Mouse (Mus musculus): Measurements from ENCODE around the gene Dact3.

Dact3 gene

GRCm38 (mm10) chr7:16916342-16917265 is 41.5 kb downstream of the Dact3 start:
- DNase-seq (ENCODE audit: low spot score in 2 of 2) = no peak

GRCm38 (mm10) chr7:16917447-16917846 is 42.3 kb downstream of the Dact3 start:
- no peak for DNase-seq (ENCODE audit: low spot score in 2 of 2)

- no peak for DNase-seq (ENCODE audit: low spot score in 2 of 2)
Observed at GRCm38 (mm10) chr7:16918014-16918413, 42.9 kb downstream of the Dact3 start.

GRCm38 (mm10) chr7:16918670-16919069 is 43.6 kb downstream of the Dact3 start:
- DNase-seq (ENCODE audit: low spot score in 2 of 2) = no peak

GRCm38 (mm10) chr7:16919395-16920149 is 44.5 kb downstream of the Dact3 start:
- DNase-seq (ENCODE audit: low spot score in 2 of 2) = no peak

GRCm38 (mm10) chr7:16920150-16920579 is 45.0 kb downstream of the Dact3 start:
- DNase-seq (ENCODE audit: low spot score in 2 of 2) = no peak

- no peak for DNase-seq (ENCODE audit: low spot score in 2 of 2)
Observed at GRCm38 (mm10) chr7:16920818-16921791, 46.0 kb downstream of the Dact3 start.

GRCm38 (mm10) chr7:16921881-16922335 is 46.8 kb downstream of the Dact3 start:
- no peak for DNase-seq (ENCODE audit: low spot score in 2 of 2)

GRCm38 (mm10) chr7:16922360-16922973 is 47.4 kb downstream of the Dact3 start:
- DNase-seq (ENCODE audit: low spot score in 2 of 2) = no peak

GRCm38 (mm10) chr7:16923283-16924036 is 48.3 kb downstream of the Dact3 start:
- no peak for DNase-seq (ENCODE audit: low spot score in 2 of 2)

- DNase-seq (ENCODE audit: low spot score in 2 of 2) = peak; percentile 99
Observed at GRCm38 (mm10) chr7:16924037-16924834, 49.1 kb downstream of the Dact3 start, which contains the start of gene Calm3. Gene Calm3, minus strand, starts transcription at chr7:16924114.

GRCm38 (mm10) chr7:16928341-16928740 is 53.2 kb downstream of the Dact3 start:
- no peak for DNase-seq (ENCODE audit: low spot score in 2 of 2)

GRCm38 (mm10) chr7:16930850-16931249 is 55.7 kb downstream of the Dact3 start:
- peak; percentile 39 to 67 for DNase-seq (ENCODE audit: low spot score in 2 of 2)

GRCm38 (mm10) chr7:16931968-16932627 is 57.0 kb downstream of the Dact3 start:
- peak; percentile 52 to 76 for DNase-seq (ENCODE audit: low spot score in 2 of 2)

- no peak for DNase-seq (ENCODE audit: low spot score in 2 of 2)
Observed at GRCm38 (mm10) chr7:16932704-16933577, 57.8 kb downstream of the Dact3 start.

Measured in spleen, postnatal 14 days (tissue).